Mouse (Mus musculus) liver, embryonic 13.5 days (tissue): Measurements from ENCODE around the gene Tmub2. TPM values are rescaled to one million over a fixed set of nuclear protein-coding genes. Genes with fewer than 3 reads are reported as not detected.

Experiments
- ATAC-seq: fragments of 200-750 bp; cut with Nextera tagmentation; 2 replicates; pipeline ENCODE4 v1.8.0; 2017; ENCODE audit warnings: low read depth, mild to moderate bottlenecking, moderate number of reproducible peaks, moderate library complexity
- DNase-seq: peaks from one replicate; pipeline ENCODE4 v3.0.0; 2022
- H3K27ac ChIP-seq: fragments of 300-500 bp; sonication (generic); 2 replicates; pipeline ENCODE4 v1.5.1; 2015; ENCODE audit warnings: moderate library complexity, mild to moderate bottlenecking, inconsistent platforms
- H3K27me3 ChIP-seq: fragments of 300-500 bp; sonication (generic); 2 replicates; pipeline ENCODE4 v1.6.1; 2015; ENCODE audit warnings: mild to moderate bottlenecking, inconsistent platforms
- H3K36me3 ChIP-seq: fragments of 300-500 bp; sonication (generic); 2 replicates; pipeline ENCODE4 v1.6.1; 2015; ENCODE audit warnings: mild to moderate bottlenecking, inconsistent platforms
- H3K4me1 ChIP-seq: fragments of 300-500 bp; sonication (generic); replicated peaks from 2 replicates; pipeline ENCODE4 v1.6.1; 2015; ENCODE audit warnings: inconsistent platforms
- H3K4me2 ChIP-seq: fragments of 300-500 bp; sonication (generic); 2 replicates; pipeline ENCODE4 v1.6.1; 2015; ENCODE audit warnings: inconsistent platforms, mild to moderate bottlenecking, moderate library complexity
- H3K4me3 ChIP-seq: fragments of 300-500 bp; sonication (generic); replicated peaks from 2 replicates; pipeline ENCODE4 v1.5.1; 2015; ENCODE audit warnings: mild to moderate bottlenecking, inconsistent platforms
- H3K9ac ChIP-seq: fragments of 300-500 bp; sonication (generic); 2 replicates; pipeline ENCODE4 v1.6.1; 2015; ENCODE audit warnings: mild to moderate bottlenecking, inconsistent platforms
- H3K9me3 ChIP-seq: fragments of 300-500 bp; sonication (generic); replicated peaks from 2 replicates; pipeline ENCODE4 v1.6.1; 2016; ENCODE audit warnings: inconsistent platforms
- whole genome bisulfite sequencing: fragments of 180-500 bp; shearing (Covaris S2); methylation state at CpG from one replicate; pipeline ENCODE4 v1.1.7; 2015; ENCODE audit not compliant: insufficient replicate concordance; 5-methylcytosine and 5-hydroxymethylcytosine counted together
- polyA plus RNA-seq: library from polyadenylated mRNA; unstranded; fragments of >200 nt; fragmentation: Nextera tagmentation; extraction: Ambion mirVana; gene quantifications from 2 replicates; pipeline ENCODE4 v1.2.1, GENCODE M21; 2015

Gene Tmub2
- polyA plus RNA-seq, 1 experiment from 2014 or later: 22.8 TPM

GRCm38 (mm10) chr11:102257514-102257913, 27.2 kb upstream of the Tmub2 start:
- DNase-seq: no peak
- Histone ChIP-seq H3K4me1 (peaks cover 13% of the 10 kb centered on the region), H3K27me3 (no peaks in the 10 kb centered on the region), H3K4me3 (no peak overlapping the region), H3K9me3 (no peaks in the 10 kb centered on the region), H3K9ac (no peak overlapping the region), H3K4me2 (no peak overlapping the region), H3K36me3 (peaks cover 87% of the 10 kb centered on the region), H3K27ac (no peak overlapping the region)
- ATAC-seq: no peak
- 68% methylated on average over 9 of the region's 9 CpGs for WGBS

DNA sequence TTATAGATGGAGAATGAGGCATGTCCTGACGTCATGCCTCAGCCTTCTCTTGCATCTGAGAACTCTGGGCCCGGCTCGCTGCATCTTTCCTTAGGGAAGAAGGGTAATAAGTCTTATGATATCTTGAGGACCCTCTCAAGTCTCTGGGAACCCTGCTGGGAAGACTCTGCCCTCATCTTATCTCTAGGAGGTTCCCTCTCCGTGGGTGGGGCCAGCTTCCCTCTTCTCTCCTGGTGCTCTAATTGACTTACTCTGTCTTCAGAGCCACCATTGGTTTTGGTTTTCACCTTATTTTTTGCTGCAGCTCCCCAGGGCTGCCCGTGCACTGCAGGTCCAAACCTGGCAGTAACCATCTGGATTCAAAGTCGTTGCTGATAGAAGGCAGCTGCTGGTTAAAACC, 26.6 kb upstream of the Tmub2 start:
- Histone ChIP-seq H3K4me3 (no peak overlapping the region), H3K4me1 (peaks cover 13% of the 10 kb centered on the region), H3K36me3 (peaks cover 86% of the 10 kb centered on the region), H3K9ac (no peak overlapping the region), H3K9me3 (no peaks in the 10 kb centered on the region), H3K27me3 (no peaks in the 10 kb centered on the region), H3K4me2 (no peak overlapping the region; the same call in 1 of the 2 replicates), H3K27ac (no peak overlapping the region)
- 62% methylated on average over 6 of the region's 6 CpGs for WGBS
- ATAC-seq: no peak
- DNase-seq: no peak

- Histone ChIP-seq H3K4me1 (peaks cover 13% of the 10 kb centered on the region), H3K36me3 (peaks cover 87% of the 10 kb centered on the region), H3K27ac (no peak overlapping the region), H3K9me3 (no peaks in the 10 kb centered on the region), H3K4me3 (no peak overlapping the region), H3K9ac (no peak overlapping the region), H3K4me2 (no peak overlapping the region; the same call in 1 of the 2 replicates), H3K27me3 (no peaks in the 10 kb centered on the region)
- DNase-seq: no peak
- no peak for ATAC-seq
- WGBS: 80% methylated on average over 3 of the region's 3 CpGs
These were observed 26.2 kb upstream of the Tmub2 start for GRCm38 (mm10) chr11:102258521-102258920.

DNA sequence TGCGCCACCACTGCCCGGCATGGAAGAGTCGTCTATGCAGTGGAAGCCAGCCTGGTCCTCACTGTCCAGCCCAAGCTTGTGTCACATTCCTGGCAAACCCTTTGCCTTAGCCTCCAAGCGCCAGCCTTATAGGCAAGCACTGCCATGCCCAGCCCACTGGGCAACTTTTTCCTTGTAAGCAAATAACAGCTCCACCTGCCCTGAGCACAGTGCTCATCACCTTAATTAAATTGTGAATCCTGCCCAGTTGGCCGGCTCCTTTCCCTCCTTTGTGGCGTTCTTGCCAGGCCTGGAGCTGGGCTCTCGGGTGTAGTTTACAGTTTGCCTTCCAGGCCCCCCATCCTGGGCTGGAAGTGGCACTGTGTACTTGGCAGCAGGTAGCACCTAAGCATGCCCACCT, 21.5 kb upstream of the Tmub2 start:
- Histone ChIP-seq H3K9me3 (no peaks in the 10 kb centered on the region), H3K4me3 (no peak overlapping the region), H3K36me3 (peaks cover 69% of the 10 kb centered on the region), H3K27me3 (no peaks in the 10 kb centered on the region), H3K4me1 (peaks cover 15% of the 10 kb centered on the region), H3K9ac (no peak overlapping the region), H3K4me2 (no peak overlapping the region), H3K27ac (no peak overlapping the region)
- ATAC-seq (no peak), DNase-seq (no peak)
- WGBS: 89% methylated on average over 7 of the region's 7 CpGs

GRCm38 (mm10) chr11:102265816-102266215, 18.9 kb upstream of the Tmub2 start:
- no peak overlapping the region for H3K4me3 ChIP-seq
- H3K4me2 ChIP-seq: no peak overlapping the region
- no peak overlapping the region for H3K27ac ChIP-seq
- no peaks in the 10 kb centered on the region for H3K9me3 ChIP-seq
- ATAC-seq: no peak
- H3K4me1 ChIP-seq: peaks cover 17% of the 10 kb centered on the region
- no peak for DNase-seq
- no peaks in the 10 kb centered on the region for H3K27me3 ChIP-seq
- H3K9ac ChIP-seq: no peak overlapping the region
- H3K36me3 ChIP-seq: peaks cover 46% of the 10 kb centered on the region
- WGBS: 76% methylated on average over 14 of the region's 14 CpGs

GRCm38 (mm10) chr11:102266631-102267355, 17.9 kb upstream of the Tmub2 start:
- ATAC-seq: no peak

GRCm38 (mm10) chr11:102267480-102267879, 17.3 kb upstream of the Tmub2 start:
- no peak for ATAC-seq
- no peak overlapping the region for H3K27ac ChIP-seq
- H3K9me3 ChIP-seq: no peaks in the 10 kb centered on the region
- H3K27me3 ChIP-seq: 0 out of 2 replicates have a peak, but pooled peaks cover 2% of the 10 kb centered on the region
- DNase-seq: peak; percentile 37
- no peak overlapping the region for H3K9ac ChIP-seq
- H3K4me1 ChIP-seq: peaks cover 17% of the 10 kb centered on the region
- WGBS: 7% methylated on average over 11 of the region's 11 CpGs
- H3K36me3 ChIP-seq: peaks cover 30% of the 10 kb centered on the region
- no peak overlapping the region for H3K4me3 ChIP-seq
- H3K4me2 ChIP-seq: no peak overlapping the region

More at GRCm38 (mm10) chr11:102266631-102267355, 17.9 kb upstream of the Tmub2 start:
- WGBS: 78% methylated on average over 8 of the region's 8 CpGs
- H3K4me3 ChIP-seq: no peak overlapping the region
- H3K36me3 ChIP-seq: peaks cover 36% of the 10 kb centered on the region
- no peak overlapping the region for H3K9ac ChIP-seq
- H3K27me3 ChIP-seq: no peaks in the 10 kb centered on the region
- H3K27ac ChIP-seq: no peak overlapping the region
- no peak overlapping the region for H3K4me2 ChIP-seq
- no peak for DNase-seq
- H3K4me1 ChIP-seq: peaks cover 17% of the 10 kb centered on the region
- H3K9me3 ChIP-seq: no peaks in the 10 kb centered on the region

DNA sequence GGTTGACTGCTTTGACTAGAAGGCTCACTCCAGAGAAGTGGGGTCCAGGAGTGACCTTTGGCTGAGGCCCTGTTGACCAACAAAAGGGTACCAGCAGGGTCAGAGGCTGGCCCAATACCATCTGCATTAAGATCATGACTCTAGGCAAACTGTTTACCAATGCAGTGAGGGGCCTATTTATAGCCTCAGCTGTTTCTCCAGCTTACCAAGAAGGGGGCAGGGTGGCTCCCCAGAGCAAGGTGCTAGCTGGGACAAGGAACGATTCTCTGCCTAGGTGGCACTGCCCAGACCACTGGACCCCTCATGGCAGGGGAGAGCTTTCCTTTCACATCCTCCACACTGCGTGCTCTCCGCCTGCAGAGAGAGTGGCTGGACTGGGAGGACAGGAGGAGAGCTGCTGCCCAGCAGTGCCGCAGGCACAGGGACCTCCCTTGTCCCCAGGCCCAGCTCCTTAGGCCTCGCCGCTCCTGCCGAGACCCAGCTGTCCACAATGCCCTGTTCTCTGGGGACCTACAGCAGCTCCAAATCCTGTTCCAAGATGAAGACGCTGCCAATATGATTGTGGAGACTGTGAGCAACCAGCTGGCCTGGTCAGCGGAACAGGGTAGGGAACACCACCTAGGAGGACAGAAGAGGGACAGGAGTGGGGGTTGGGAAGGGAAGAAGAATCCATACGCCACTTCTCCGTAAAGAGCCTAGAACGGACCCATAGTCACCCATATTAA, 16.0 kb upstream of the Tmub2 start, which contains the start of gene Asb16:
Asb16 (plus strand) TSS at position 224 of the 725 bp plus-strand sequence.
- peaks cover 17% of the 10 kb centered on the region for H3K4me1 ChIP-seq
- no peak within 1 kb of the TSS for H3K4me3 ChIP-seq
- no peaks in the 10 kb centered on the region for H3K9me3 ChIP-seq
- peaks cover 19% of the 10 kb centered on the region for H3K36me3 ChIP-seq
- DNase-seq (no peak), ATAC-seq (no peak)
- H3K27me3 ChIP-seq: 0 out of 2 replicates have a peak, but pooled peaks cover 5% of the 10 kb centered on the region
- H3K9ac ChIP-seq: no peak within 1 kb of the TSS
- 78% methylated on average over 12 of the region's 12 CpGs for WGBS
- no peak within 1 kb of the TSS for H3K4me2 ChIP-seq
- H3K27ac ChIP-seq: no peak within 1 kb of the TSS

GRCm38 (mm10) chr11:102276411-102276915, 8.3 kb upstream of the Tmub2 start:
- DNase-seq (peak; percentile 20), ATAC-seq (peak; percentile 60)
- no peaks in the 10 kb centered on the region for H3K9me3 ChIP-seq
- WGBS: 3% methylated on average over 33 of the region's 33 CpGs
- peak overlapping the region; percentile 70 for H3K4me2 ChIP-seq
- peak overlapping the region; percentile 66 for H3K9ac ChIP-seq
- H3K36me3 ChIP-seq: no peaks in the 10 kb centered on the region
- no peak overlapping the region for H3K27ac ChIP-seq
- H3K27me3 ChIP-seq: peaks cover 11% of the 10 kb centered on the region; the same call in 1 of the 2 replicates
- peak overlapping the region; percentile 50 for H3K4me3 ChIP-seq
- H3K4me1 ChIP-seq: peaks cover 13% of the 10 kb centered on the region

- Histone ChIP-seq H3K27me3 (peaks cover 6% of the 10 kb centered on the region; the same call in 1 of the 2 replicates), H3K27ac (no peak overlapping the region), H3K4me1 (peaks cover 13% of the 10 kb centered on the region), H3K36me3 (no peaks in the 10 kb centered on the region), H3K9me3 (no peaks in the 10 kb centered on the region), H3K9ac (no peak overlapping the region), H3K4me3 (no peak overlapping the region), H3K4me2 (no peak overlapping the region)
- no peak for ATAC-seq
- DNase-seq: no peak
- WGBS: 80% methylated on average over 9 of the region's 12 CpGs
These were observed 7.0 kb upstream of the Tmub2 start for GRCm38 (mm10) chr11:102277754-102278153.

DNA sequence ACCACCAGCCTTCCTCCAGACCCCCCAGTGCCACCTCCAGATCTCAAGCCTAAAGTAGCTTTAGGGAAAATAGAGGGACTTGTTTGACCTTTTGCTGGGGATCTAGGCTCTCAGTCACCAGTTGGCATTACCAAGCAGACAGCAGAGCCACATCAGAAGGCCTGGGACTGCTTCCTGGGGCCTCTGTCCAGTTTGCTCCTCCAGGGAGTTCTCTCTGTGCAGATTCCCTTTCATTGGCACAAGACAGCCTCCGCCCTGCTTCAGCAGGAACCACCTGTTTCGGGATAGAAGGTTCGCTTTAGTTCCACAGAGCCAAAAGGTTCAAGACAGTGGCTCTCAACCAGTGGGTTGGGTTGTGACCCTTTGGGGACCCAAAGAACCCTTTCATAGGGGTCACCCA, 5.1 kb upstream of the Tmub2 start:
- H3K4me2 ChIP-seq: no peak overlapping the region
- H3K4me1 ChIP-seq: peaks cover 19% of the 10 kb centered on the region
- no peak for ATAC-seq
- no peak overlapping the region for H3K9ac ChIP-seq
- no peaks in the 10 kb centered on the region for H3K36me3 ChIP-seq
- no peak overlapping the region for H3K4me3 ChIP-seq
- H3K27me3 ChIP-seq: peaks cover 5% of the 10 kb centered on the region; the same call in 1 of the 2 replicates
- H3K27ac ChIP-seq: no peak overlapping the region
- WGBS: 82% methylated on average over 3 of the region's 3 CpGs
- no peaks in the 10 kb centered on the region for H3K9me3 ChIP-seq
- no peak for DNase-seq
